Mouse (Mus musculus) CH12.LX (cell line): ENCODE results near the gene Fam83f. TPM values are rescaled to one million over a fixed set of nuclear protein-coding genes. Genes with fewer than 3 reads are reported as not detected.

ENCODE experiments used
- DNase-seq: peaks from one replicate; pipeline ENCODE4 v3.0.0-alpha.2; 2013; ENCODE audit errors: extremely low read depth
- H3K27ac ChIP-seq: 2 replicates; pipeline ENCODE4 v1.5.1; 2012; ENCODE audit warnings: low read depth, mild to moderate bottlenecking, control low read depth, moderate library complexity; ENCODE audit not compliant: insufficient read depth
- H3K27me3 ChIP-seq: replicated peaks from 2 replicates; pipeline ENCODE3; 2012; ENCODE audit warnings: inconsistent platforms
- H3K36me3 ChIP-seq, 2 experiments: replicated peaks in 1 of 2; 2 replicates each; pipeline versions ENCODE3 to v1.6.1; 2012; ENCODE audit warnings: inconsistent platforms in 1 of 2, low read length in 1 of 2, mild to moderate bottlenecking in 1 of 2, mixed read lengths in 1 of 2, moderate library complexity in 1 of 2; ENCODE audit not compliant: control insufficient read depth in 1 of 2, insufficient read depth in 1 of 2
- H3K4me1 ChIP-seq, 2 experiments: 2 replicates each; pipeline ENCODE4 v1.6.1; 2012; ENCODE audit warnings: inconsistent platforms in 1 of 2, moderate library complexity in 1 of 2; ENCODE audit not compliant: insufficient read depth in 2 of 2, control insufficient read depth in 1 of 2
- H3K4me2 ChIP-seq: 2 replicates; pipeline ENCODE4 v1.6.1; 2012; ENCODE audit warnings: low read depth, mild to moderate bottlenecking, control low read depth; ENCODE audit not compliant: poor library complexity, insufficient read depth, severe bottlenecking
- H3K4me3 ChIP-seq, 3 experiments: fragments of 150-350 bp in 1 of 3; sonication (generic) in 1 of 3; replicated peaks in 1 of 3; 2 replicates each; pipeline versions ENCODE3 to v1.5.1; 2011 to 2012; ENCODE audit warnings: low read depth in 2 of 3, low read length in 2 of 3, mild to moderate bottlenecking in 2 of 3, moderate library complexity in 2 of 3, control low read depth in 1 of 3, improper control_type of control experiment in 1 of 3, inconsistent platforms in 1 of 3, mixed read lengths in 1 of 3; ENCODE audit not compliant: poor library complexity in 1 of 3
- H3K79me2 ChIP-seq: replicated peaks from 2 replicates; pipeline ENCODE4 v1.6.1; 2012; ENCODE audit warnings: mild to moderate bottlenecking, moderate library complexity; ENCODE audit not compliant: control insufficient read depth, poor library complexity, insufficient read depth, severe bottlenecking; ENCODE audit errors: extremely low read depth
- H3K9ac ChIP-seq: 2 replicates; pipeline ENCODE4 v1.6.1; 2012; ENCODE audit warnings: low read depth, mild to moderate bottlenecking, control low read depth, moderate library complexity; ENCODE audit not compliant: insufficient read depth
- H3K9me3 ChIP-seq: replicated peaks from 2 replicates; pipeline ENCODE3; 2012; ENCODE audit warnings: low read length, inconsistent platforms, mixed read lengths
- CHD1 ChIP-seq: IDR thresholded peaks from 2 replicates; pipeline ENCODE4 v1.6.1; 2012; ENCODE audit warnings: low read depth, low read length, improper control_type of control experiment, inconsistent platforms
- CTCF ChIP-seq, 2 experiments: IDR thresholded peaks in 1 of 2; conservative IDR thresholded peaks in 1 of 2; 2 replicates each; pipeline ENCODE4 v1.5.1; 2011 to 2012; ENCODE audit warnings: low read depth in 2 of 2, low read length in 2 of 2, improper control_type of control experiment in 1 of 2, inconsistent platforms in 1 of 2, mild to moderate bottlenecking in 1 of 2, moderate library complexity in 1 of 2
- E2F4 ChIP-seq: IDR thresholded peaks from 2 replicates; pipeline ENCODE4 v1.6.1; 2011; ENCODE audit warnings: low read depth, low read length, improper control_type of control experiment; ENCODE audit not compliant: insufficient replicate concordance
- HCFC1 ChIP-seq: IDR thresholded peaks from 2 replicates; pipeline ENCODE4 v1.6.1; 2012; ENCODE audit warnings: low read depth, mild to moderate bottlenecking, inconsistent platforms, low read length, improper control_type of control experiment
- IRF4 ChIP-seq: IDR thresholded peaks from 2 replicates; pipeline ENCODE4 v1.6.1; 2014; ENCODE audit warnings: low read depth, mild to moderate bottlenecking, inconsistent platforms, low read length, improper control_type of control experiment
- JUN ChIP-seq: IDR thresholded peaks from 2 replicates; pipeline ENCODE4 v1.6.1; 2011; ENCODE audit warnings: low read depth, mild to moderate bottlenecking, low read length, improper control_type of control experiment, moderate library complexity; ENCODE audit not compliant: insufficient read depth
- JUND ChIP-seq: conservative IDR thresholded peaks from 2 replicates; pipeline ENCODE4 v1.6.1; 2011; ENCODE audit warnings: low read depth, low read length, improper control_type of control experiment
- KAT2A ChIP-seq: IDR thresholded peaks from 2 replicates; pipeline ENCODE4 v1.6.1; 2012; ENCODE audit warnings: low read length, improper control_type of control experiment, inconsistent platforms; ENCODE audit not compliant: insufficient replicate concordance
- MAX ChIP-seq: IDR thresholded peaks from 2 replicates; pipeline ENCODE4 v1.6.1; 2011; ENCODE audit warnings: low read length, improper control_type of control experiment
- MYC ChIP-seq: IDR thresholded peaks from 2 replicates; pipeline ENCODE4 v1.6.1; 2011; ENCODE audit warnings: low read depth, mild to moderate bottlenecking, improper control_type of control experiment, low read length
- PAX5 ChIP-seq: IDR thresholded peaks from 2 replicates; pipeline ENCODE4 v1.6.1; 2012; ENCODE audit warnings: low read length, inconsistent platforms, mixed read lengths
- RCOR1 ChIP-seq: conservative IDR thresholded peaks from 2 replicates; pipeline ENCODE4 v1.6.1; 2012; ENCODE audit warnings: low read depth, mild to moderate bottlenecking, inconsistent platforms, low read length, improper control_type of control experiment
- SIN3A ChIP-seq: IDR thresholded peaks from 2 replicates; pipeline ENCODE4 v1.6.1; 2012; ENCODE audit warnings: low read length, improper control_type of control experiment, inconsistent platforms
- SMC3 ChIP-seq: IDR thresholded peaks from 2 replicates; pipeline ENCODE4 v1.6.1; 2011; ENCODE audit warnings: low read depth, low read length, improper control_type of control experiment
- TBP ChIP-seq: conservative IDR thresholded peaks from 2 replicates; pipeline ENCODE4 v1.6.1; 2011; ENCODE audit warnings: low read depth, low read length, improper control_type of control experiment
- UBTF ChIP-seq: IDR thresholded peaks from 2 replicates; pipeline ENCODE4 v1.6.1; 2012; ENCODE audit warnings: low read depth, mild to moderate bottlenecking, inconsistent platforms, low read length, improper control_type of control experiment, moderate library complexity
- USF2 ChIP-seq: conservative IDR thresholded peaks from 2 replicates; pipeline ENCODE4 v1.6.1; 2011; ENCODE audit warnings: low read depth, low read length, improper control_type of control experiment
- ZC3H11A ChIP-seq: IDR thresholded peaks from 2 replicates; pipeline ENCODE4 v1.6.1; 2012; ENCODE audit warnings: low read depth, mild to moderate bottlenecking, inconsistent platforms, low read length, improper control_type of control experiment
- dilution Hi-C: fragments of 300-500 bp; cut with MboI; formaldehyde crosslinking; loops from 2 replicates; pipeline ENCODE4 v1.14.3; 2020; ENCODE audit warnings: low sequenced_read_pairs; ENCODE audit not compliant: extremely low pct_unique_long_range_greater_than_20kb, extremely low pct_ligation_motif_present
- in situ Hi-C: fragments of 300-500 bp; cut with MboI; formaldehyde crosslinking; loops from 3 replicates; pipeline ENCODE4 v1.14.3; 2019; ENCODE audit warnings: low sequenced_read_pairs, low pct_ligation_motif_present, low pct_unique_long_range_greater_than_20kb, mixed read lengths
- polyA plus RNA-seq: library from polyadenylated mRNA; unstranded; fragments of >175 nt; gene quantifications from 2 replicates; pipeline ENCODE4 v1.2.1, GENCODE M21; 2012; ENCODE audit warnings: low read depth; ENCODE audit not compliant: insufficient read length
- total RNA-seq, 2 experiments: library from RNA; depleted of rRNA; stranded (reverse); fragments of 300-350 nt in 1 of 2; fragments of >200 nt in 1 of 2; gene quantifications; 2 replicates each; pipeline ENCODE4 v1.2.3; 2012 to 2014

The Fam83f gene
- total and polyA plus RNA-seq, 3 experiments = 0.08 to 0.27 (median 0.20) TPM

DNA sequence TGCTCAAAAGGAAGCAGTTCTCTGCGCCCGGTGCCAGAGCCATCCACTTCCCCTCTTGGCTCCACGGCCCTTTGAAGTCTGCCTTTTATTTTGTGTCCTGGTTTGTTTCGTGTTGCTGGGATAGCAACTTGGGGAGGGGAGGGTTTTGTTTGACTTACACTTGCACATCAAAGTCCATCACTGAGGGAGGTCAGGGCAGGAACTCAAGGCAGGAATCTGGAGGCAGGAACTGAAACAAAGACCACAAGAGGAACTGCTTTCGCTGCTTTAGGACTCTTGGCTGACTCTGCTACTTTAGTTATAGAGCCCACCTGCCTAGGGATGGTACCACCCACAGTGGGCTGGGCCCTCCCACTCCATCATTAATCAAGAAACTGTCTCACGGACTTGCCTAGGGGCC, 45.2 kb upstream of the Fam83f start (continued):
- TF ChIP-seq TBP (no peak), JUN (no peak), E2F4 (no peak), UBTF (no peak)

DNA sequence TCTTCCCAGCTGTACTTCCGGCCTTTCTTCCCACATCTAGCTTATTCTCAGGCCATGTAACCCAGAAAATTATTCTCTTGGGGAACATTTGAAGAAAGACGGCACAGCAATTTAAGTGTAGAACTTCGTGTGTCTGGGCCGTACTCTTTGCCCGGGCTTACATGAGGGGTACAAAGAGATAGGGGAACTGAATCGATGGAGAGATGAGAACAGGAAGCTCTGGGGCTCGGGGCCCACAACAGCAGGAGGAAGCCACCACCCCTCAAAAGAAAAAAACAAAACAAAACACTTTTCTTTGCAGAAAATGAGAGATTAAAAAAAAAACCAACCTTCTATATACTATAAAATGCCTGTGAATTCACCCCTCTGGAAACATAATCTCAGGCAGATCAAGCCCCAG, 41.5 kb upstream of the Fam83f start:
- no peaks in the 10 kb centered on the region for H3K27me3 ChIP-seq
- H3K4me3 ChIP-seq = no peak overlapping the region
- no peaks in the 10 kb centered on the region for H3K79me2 ChIP-seq
- no peak overlapping the region for H3K27ac ChIP-seq
- peaks cover 0 to 24% of the 10 kb centered on the region in 2 experiments for H3K36me3 ChIP-seq
- peaks cover 9% of the 10 kb centered on the region for H3K9me3 ChIP-seq
- no peak for DNase-seq
- H3K9ac ChIP-seq = no peak overlapping the region
- in situ Hi-C loops = loop anchor here (10.0 to 25.0 kb wide), 2 partner anchors 157 to 365 kb away; partner anchors contain the start of gene Rps19bp1
- no peak overlapping the region for H3K4me2 ChIP-seq
- dilution Hi-C loops = no loop called here
- TF ChIP-seq RCOR1 = no peak
- TF ChIP-seq KAT2A = no peak
- no peak for TF ChIP-seq ZC3H11A
- TF ChIP-seq MYC = no peak
- TF ChIP-seq CTCF (conservative IDR thresholded peaks at IDR 0.05 in 1 of 2, IDR thresholded peaks at IDR 0.05 in 1 of 2; ENCODE audit: low read depth in 2 of 2, low read length in 2 of 2) = no peak
- no peak for TF ChIP-seq PAX5
- TF ChIP-seq TBP = no peak
- TF ChIP-seq HCFC1 = no peak
- TF ChIP-seq USF2 = no peak
- TF ChIP-seq SIN3A = no peak
- peaks cover 6 to 42% of the 10 kb centered on the region in 2 experiments for H3K4me1 ChIP-seq

DNA sequence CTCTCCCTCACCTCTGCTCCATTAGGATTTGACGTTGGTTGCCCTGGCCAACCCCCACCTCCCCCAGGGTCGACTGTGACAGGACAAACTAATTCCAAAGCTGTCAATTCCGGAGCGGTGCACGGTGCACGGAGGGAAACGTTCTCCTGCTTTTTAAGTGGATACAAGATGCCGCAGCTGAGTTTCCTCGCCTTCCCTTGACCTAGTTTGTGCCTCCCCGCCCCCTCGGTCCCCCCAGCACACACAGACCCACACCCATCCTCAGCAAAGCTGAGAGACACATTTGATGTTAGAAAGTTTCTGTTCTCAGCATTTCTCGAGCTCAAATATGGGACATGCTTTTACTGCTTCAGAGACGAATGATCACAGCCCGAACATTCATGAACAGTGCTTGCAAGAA, 40.9 kb upstream of the Fam83f start:
- in situ Hi-C loops (loop anchor here (10.0 to 25.0 kb wide), 2 partner anchors 157 to 366 kb away; partner anchors contain the start of gene Rps19bp1), dilution Hi-C loops (no loop called here)
- H3K27me3 ChIP-seq = no peaks in the 10 kb centered on the region
- H3K79me2 ChIP-seq = no peaks in the 10 kb centered on the region
- no peak overlapping the region for H3K9ac ChIP-seq
- H3K36me3 ChIP-seq = peaks cover 0 to 18% of the 10 kb centered on the region in 2 experiments
- H3K4me3 ChIP-seq = no peak overlapping the region
- H3K9me3 ChIP-seq = peaks cover 9% of the 10 kb centered on the region
- TF ChIP-seq CTCF (conservative IDR thresholded peaks at IDR 0.05 in 1 of 2, IDR thresholded peaks at IDR 0.05 in 1 of 2; ENCODE audit: low read depth in 2 of 2, low read length in 2 of 2) (no peak), CHD1 (no peak), KAT2A (no peak), ZC3H11A (no peak), E2F4 (no peak), JUND (no peak), SMC3 (no peak), IRF4 (no peak), MAX (no peak)
- no peak overlapping the region for H3K4me2 ChIP-seq
- H3K27ac ChIP-seq = no peak overlapping the region
- no peak for DNase-seq
- H3K4me1 ChIP-seq = peaks cover 9 to 44% of the 10 kb centered on the region in 2 experiments
